In genomic region chr5:124840669-124841068, GRCm38 (mm10) we compare ENCODE assay signal across 20 mouse cellular contexts. TPM values are rescaled to one million over a fixed set of nuclear protein-coding genes. Genes with fewer than 3 reads are reported as not detected.
DNase-seq lines count a peak whose midpoint lies in the region; ATAC-seq and TF ChIP-seq lines count a peak whose summit lies in the region.
"Had no signal": no experiment of that assay in that cellular context is flagged by ENCODE, and none has a peak within 500 bp of the region (broad histone marks: within the 10 kb centered on the region; RNA-seq: fewer than 3 reads in every experiment).

No protein-coding gene starts in this region.

- peak overlapping the region; percentile 48 for H3K4me2 ChIP-seq in heart, embryonic 14.5 days (ENCODE audit: low read length)
- H3K4me2 ChIP-seq: embryonic facial prominence, embryonic 15.5 days; kidney, embryonic 15.5 days had no signal

- no peak overlapping the region for H3K4me3 ChIP-seq in heart, embryonic 14.5 days (ENCODE audit: control insufficient read depth in 1 of 2, insufficient read depth in 1 of 2, low read depth in 1 of 2, low read length in 2 of 2)
- no peak overlapping the region for H3K4me3 ChIP-seq in layer of hippocampus, adult 2 months
- H3K4me3 ChIP-seq: embryonic facial prominence, embryonic 15.5 days; heart, embryonic 10.5 days; kidney, embryonic 15.5 days had no signal

- ATAC-seq in heart, embryonic 14.5 days (ENCODE audit: insufficient number of reproducible peaks, insufficient read depth, low FRiP score, low read depth): no peak
- ATAC-seq: intestine, embryonic 16.5 days had no signal

- 49% methylated on average over 2 of the region's 2 CpGs for WGBS in heart, embryonic 14.5 days

- no peaks in the 10 kb centered on the region for H3K36me3 ChIP-seq in heart, embryonic 14.5 days (ENCODE audit: control insufficient read depth, insufficient read depth, low read length)
- H3K36me3 ChIP-seq: kidney, embryonic 15.5 days had no signal

- no peak overlapping the region for H3K9ac ChIP-seq in heart, embryonic 14.5 days (ENCODE audit: low read length)
- H3K9ac ChIP-seq: embryonic facial prominence, embryonic 15.5 days; kidney, embryonic 15.5 days had no signal

- H3K4me1 ChIP-seq in heart, embryonic 14.5 days (ENCODE audit: control insufficient read depth in 2 of 2, insufficient read depth in 2 of 2, low read length in 2 of 2): peaks cover 6 to 27% of the 10 kb centered on the region in 2 experiments
- H3K4me1 ChIP-seq: kidney, embryonic 15.5 days had no signal

- no peak for TF ChIP-seq CTCF in layer of hippocampus, adult 2 months (conservative IDR thresholded peaks at IDR 0.05)

- no peaks in the 10 kb centered on the region for H3K9me3 ChIP-seq in heart, embryonic 14.5 days (ENCODE audit: control insufficient read depth, low read length)
- H3K9me3 ChIP-seq: embryonic facial prominence, embryonic 15.5 days; heart, embryonic 10.5 days; kidney, embryonic 15.5 days had no signal

- intact Hi-C loops in heart, postnatal 14 days (cut with DNase I): no loop called here

- DNase-seq in adrenal gland, postnatal 10 days: peak; percentile 13
- no peak for DNase-seq in adrenal gland, adult 18-20 months (ENCODE audit: low spot score in 2 of 2)
- no peak for DNase-seq in heart, postnatal 14 days
- DNase-seq in layer of hippocampus, adult 2 months (ENCODE audit: low spot score in 2 of 2): no peak
- no peak for DNase-seq in layer of hippocampus, postnatal 25 days (ENCODE audit: extremely low spot score in 1 of 2, low spot score in 1 of 2)
- peak; percentile 26 for DNase-seq in brain, embryonic 18.5 days (ENCODE audit: low read depth, low spot score)
- no peak for DNase-seq in frontal cortex, adult 2 months (ENCODE audit: extremely low spot score in 1 of 2, low spot score in 1 of 2)
- DNase-seq: adrenal gland, postnatal 36 days; cerebellum, adult 9-11 months; gastrocnemius, postnatal 14 days; lung, adult 18-20 months; lung, postnatal 4 days; thymus, postnatal 4 days had no signal

- H3K27me3 ChIP-seq in heart, embryonic 14.5 days (ENCODE audit: control insufficient read depth, insufficient read depth, low read length): peaks cover 76% of the 10 kb centered on the region
- H3K27me3 ChIP-seq: CH12.LX; embryonic facial prominence, embryonic 15.5 days; kidney, embryonic 15.5 days had no signal

- no peak overlapping the region for H3K27ac ChIP-seq in heart, embryonic 14.5 days (replicated peaks in 1 of 2; ENCODE audit: control insufficient read depth in 1 of 2, insufficient read depth in 1 of 2, low read depth in 2 of 2, low read length in 2 of 2)
- H3K27ac ChIP-seq in layer of hippocampus, adult 2 months: peak overlapping the region; percentile 43
- H3K27ac ChIP-seq: embryonic facial prominence, embryonic 15.5 days; heart, embryonic 10.5 days; kidney, embryonic 15.5 days had no signal

RNA-seq across cellular contexts. Expression of gene Ccdc92, which starts 21.6 kb away (rescaled TPM):
- 1 to 10 TPM; 4.3 to 6.1 TPM for total RNA-seq in adrenal gland, postnatal 10 days (2021)
- total RNA-seq in adrenal gland, adult 18-20 months (2021): 1 to 10 TPM; 6.4 to 8.4 TPM
- polyA plus RNA-seq in heart, embryonic 14.5 days (2014; fragmentation: Nextera tagmentation; extraction: Ambion mirVana): 3.8 and 5.3 TPM in 2 replicates
- 1 to 10 TPM; 1.1 TPM for total RNA-seq in heart, postnatal 14 days (2021)
- total RNA-seq in layer of hippocampus, adult 2 months (2021): 10 to 100 TPM; 79.7 to 81.8 TPM
- 10 to 100 TPM; 70.7 to 76.3 TPM for total RNA-seq in layer of hippocampus, postnatal 25 days (2021)
- 74.4 and 87.7 TPM in 2 replicates for polyA plus RNA-seq in frontal cortex, adult 2 months (2012; rRNA removed)
- total RNA-seq: liver, adult 2 months had no signal

RNA-seq across cellular contexts. Expression of gene Zfp664, which starts 21.8 kb away (rescaled TPM):
- 10 to 100 TPM; 48.5 to 58.8 TPM for total RNA-seq in adrenal gland, postnatal 10 days (2021)
- 10 to 100 TPM; 52.4 to 60.3 TPM for total RNA-seq in adrenal gland, adult 18-20 months (2021)
- polyA plus RNA-seq in heart, embryonic 14.5 days (2014; fragmentation: Nextera tagmentation; extraction: Ambion mirVana): 54.1 and 57.9 TPM in 2 replicates
- 10 to 100 TPM; 48.1 to 50.7 TPM for total RNA-seq in heart, postnatal 14 days (2021)
- 10 to 100 TPM; 65.1 to 66.1 TPM for total RNA-seq in layer of hippocampus, adult 2 months (2021)
- 10 to 100 TPM; 60.8 to 68.3 TPM for total RNA-seq in layer of hippocampus, postnatal 25 days (2021)
- polyA plus RNA-seq in frontal cortex, adult 2 months (2012; rRNA removed): 69.2 and 71.4 TPM in 2 replicates

Comparison
In these comparisons a context has a peak if more than half of its experiments do, and no peak if none do; other contexts are left out.
1. DNase-seq: peak in adrenal gland, postnatal 10 days (single experiment) and brain, embryonic 18.5 days (single experiment); none in adrenal gland, adult 18-20 months (0 of 2), heart, postnatal 14 days (0 of 2), layer of hippocampus, adult 2 months (0 of 2), layer of hippocampus, postnatal 25 days (0 of 2) and frontal cortex, adult 2 months (0 of 2).
2. RNA of gene Ccdc92, which starts 21.6 kb away (total RNA-seq): 79.7 to 81.8 TPM in layer of hippocampus, adult 2 months and 70.7 to 76.3 TPM in layer of hippocampus, postnatal 25 days; 6.4 to 8.4 TPM in adrenal gland, adult 18-20 months, 4.3 to 6.1 TPM in adrenal gland, postnatal 10 days and 1.1 TPM in heart, postnatal 14 days; every median in the first group is over 4 times any median in the second.